Mouse (Mus musculus) left cerebral cortex, adult 11 months (tissue): ENCODE data around the gene Babam1.

Source experiments
- DNase-seq: peaks from one replicate; pipeline ENCODE4 v3.0.0; 2022; ENCODE audit warnings: low spot score

Babam1 gene

DNA sequence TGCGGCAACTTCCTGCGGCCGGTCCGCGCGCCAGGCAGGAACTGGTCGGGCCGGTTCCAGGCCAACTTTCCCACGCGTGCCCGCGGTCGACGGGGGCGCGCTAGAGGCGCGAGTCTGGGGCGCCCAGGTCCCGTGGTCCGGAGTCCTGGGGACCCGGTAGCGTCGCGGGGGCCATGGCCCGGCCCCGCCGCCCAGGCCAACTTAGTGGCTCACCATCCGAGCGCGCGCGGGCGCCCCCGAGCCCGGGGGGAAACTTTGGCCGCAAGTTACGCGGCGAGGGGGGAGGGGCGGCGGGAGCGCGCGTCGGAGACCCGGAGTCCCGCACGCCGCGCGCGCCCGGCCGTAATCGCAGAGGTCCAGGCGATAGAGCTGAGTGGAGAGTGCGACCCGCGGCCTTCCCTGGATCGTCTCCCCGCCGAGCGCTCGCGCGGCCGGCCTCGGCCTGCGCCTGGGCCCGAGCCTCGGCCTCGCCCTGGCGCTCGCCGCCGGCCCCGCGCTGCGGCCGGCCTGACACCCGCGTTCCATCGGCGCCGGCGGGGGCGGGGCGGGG, 15.2 kb upstream of the Babam1 start, which contains the start of gene Nr2f6:
Nr2f6 (minus strand) TSS at position 540 of the 550 bp plus-strand sequence.
- no peak for DNase-seq

DNA sequence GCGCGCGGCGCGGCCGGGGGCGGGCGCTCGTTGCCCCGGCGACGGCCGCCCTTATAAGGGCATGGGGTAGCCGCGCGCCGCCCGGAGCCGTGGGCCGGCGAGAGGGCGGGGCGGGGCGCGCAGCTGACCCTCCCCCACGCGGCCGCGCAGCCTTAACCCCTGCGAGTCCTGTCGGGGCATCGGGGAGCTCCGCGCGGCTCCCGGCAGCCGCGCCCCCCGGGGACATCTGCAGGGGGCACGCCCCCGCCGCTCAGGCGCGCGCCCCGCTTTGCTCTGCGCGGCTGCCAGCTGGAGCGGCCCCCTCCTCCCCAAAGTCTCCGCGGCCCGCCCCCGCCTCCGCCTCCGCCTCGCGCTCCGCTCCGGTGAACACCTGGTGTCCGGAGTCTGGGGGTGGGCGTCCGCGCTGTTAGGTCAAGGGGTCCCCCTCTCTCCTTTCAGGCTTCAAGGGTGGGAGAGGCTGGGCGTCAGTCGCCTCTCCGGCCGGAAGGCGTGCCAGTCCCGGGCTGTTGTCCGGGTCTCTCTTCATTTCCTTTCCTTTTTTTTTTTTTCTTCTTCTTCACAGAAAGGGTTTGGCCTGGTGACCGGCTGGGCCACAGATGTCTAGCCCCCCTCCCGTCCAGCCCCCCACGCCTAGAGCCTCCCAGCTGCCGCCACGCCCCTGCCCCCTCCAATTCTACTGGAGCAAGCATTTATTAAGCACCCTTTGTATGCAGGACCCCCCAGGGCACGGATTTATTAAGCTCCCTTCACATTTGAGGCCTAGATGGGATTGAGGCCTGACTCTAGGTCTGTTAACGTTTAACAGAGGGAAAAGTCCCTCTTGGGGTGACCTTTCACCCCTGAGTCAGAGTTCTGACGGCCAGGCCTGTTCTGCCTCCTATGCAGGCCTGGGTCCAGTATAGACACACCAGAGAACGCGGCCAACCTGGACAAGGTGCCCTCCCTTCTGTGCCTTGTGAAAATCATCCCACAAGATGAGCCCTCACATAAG, 14.4 kb upstream of the Babam1 start:
- peak; percentile 74 for DNase-seq

DNA sequence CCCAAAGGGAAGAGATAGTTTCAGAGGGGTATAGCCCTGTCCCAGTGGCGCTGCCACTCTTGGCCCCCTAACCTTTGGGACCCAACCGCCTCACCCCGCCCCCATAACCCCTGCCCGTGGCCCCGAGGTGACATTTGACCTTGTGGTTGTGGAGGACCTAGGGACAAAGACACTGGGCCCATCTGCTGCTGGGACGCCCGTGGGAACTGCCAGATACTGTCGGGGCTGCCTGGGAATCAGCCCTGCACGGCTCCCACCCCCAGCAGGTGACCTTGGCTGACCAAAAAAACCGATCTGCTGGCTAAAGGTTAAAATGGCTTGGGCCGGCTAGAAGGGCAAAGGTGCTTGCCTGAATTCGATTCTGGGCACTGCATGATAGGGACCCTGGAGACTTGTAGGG, 13.3 kb upstream of the Babam1 start:
- no peak for DNase-seq

DNA sequence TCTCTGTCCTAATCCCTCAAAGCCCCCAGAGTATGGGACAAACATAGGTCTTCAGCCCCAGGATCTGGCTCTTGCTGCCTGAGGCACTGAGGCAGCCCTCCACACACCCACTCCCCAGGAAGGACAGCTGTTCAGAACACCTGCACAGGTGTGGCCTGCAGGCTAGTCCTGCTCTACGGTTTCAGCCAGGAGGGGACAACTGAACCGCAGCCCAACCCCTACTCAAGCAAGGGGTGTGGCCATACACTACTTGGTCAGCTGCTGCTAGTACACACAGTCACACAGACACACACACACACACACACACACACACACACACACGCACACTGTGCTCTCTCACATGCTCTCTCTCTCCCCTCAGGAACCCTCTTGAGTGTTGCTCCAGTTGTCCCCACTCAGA, 12.8 kb upstream of the Babam1 start:
- DNase-seq: no peak

DNA sequence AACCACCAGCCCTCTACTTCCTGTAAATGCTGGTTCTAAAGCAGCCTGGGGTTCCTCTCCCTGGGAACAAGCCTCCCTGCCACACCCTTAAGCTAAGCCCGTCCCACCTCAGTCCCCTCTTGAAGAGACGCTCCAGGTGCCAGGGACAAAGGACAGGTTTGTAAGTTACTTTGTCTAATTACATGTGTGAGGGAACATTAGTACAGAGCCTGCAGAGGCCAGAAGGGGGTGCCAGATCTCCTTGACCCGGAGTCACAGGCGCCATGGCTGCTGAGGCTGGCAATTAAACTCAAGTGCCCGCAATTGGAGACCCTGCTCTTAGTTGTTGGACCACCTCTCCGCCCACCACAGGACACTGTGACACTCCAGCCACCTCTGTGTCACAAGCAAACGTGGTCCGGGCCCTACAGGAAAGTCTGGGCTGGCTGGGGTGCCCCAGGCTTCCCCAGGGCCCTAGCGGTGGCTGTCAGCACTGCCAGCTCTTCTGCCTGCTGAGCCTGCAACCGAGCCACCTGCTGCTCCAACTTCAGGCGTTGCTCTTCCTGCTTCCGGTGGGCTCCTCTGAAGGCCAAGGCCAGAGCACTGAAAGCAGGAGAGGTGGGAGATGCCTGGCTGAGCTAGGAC, 11.3 kb upstream of the Babam1 start:
- no peak for DNase-seq

DNA sequence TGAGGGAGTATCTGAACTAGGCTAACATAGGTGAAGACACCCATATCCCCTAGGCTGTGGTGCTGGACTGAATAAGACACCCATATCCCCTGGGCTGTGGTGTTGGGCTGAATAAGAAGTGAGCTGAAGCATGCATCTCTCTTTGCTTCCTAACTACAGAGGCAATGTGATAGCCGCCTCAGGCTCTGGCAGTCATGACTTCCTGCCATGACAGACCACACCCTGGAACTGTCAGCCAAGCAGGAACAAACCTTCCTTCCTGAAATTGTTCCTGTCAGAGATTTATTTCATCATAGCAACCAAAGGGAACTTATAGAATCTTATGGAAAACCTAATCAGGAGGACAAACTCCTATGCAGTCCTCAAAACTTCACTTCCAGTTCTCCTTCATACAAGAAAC, 8.4 kb upstream of the Babam1 start:
- no peak for DNase-seq

DNA sequence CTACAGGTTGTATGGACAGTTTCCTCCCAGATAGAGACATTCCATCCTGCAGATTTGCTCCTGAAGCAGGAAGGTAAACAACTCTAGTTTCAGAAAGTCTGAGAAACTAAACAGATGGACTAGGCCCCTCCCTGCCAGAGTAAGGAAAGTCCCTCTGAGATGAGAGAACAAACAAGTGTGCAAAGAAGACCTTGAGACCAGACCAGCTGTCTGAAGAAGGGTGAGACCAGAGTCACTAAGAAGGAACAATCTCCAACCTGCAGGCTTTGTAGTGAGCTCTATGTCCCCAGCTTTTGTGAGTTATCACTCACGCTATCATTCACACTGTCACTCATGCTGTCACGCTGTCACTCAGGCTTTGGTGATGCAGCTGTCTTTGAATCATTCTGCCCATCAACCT, 5.0 kb upstream of the Babam1 start:
- no peak for DNase-seq

DNA sequence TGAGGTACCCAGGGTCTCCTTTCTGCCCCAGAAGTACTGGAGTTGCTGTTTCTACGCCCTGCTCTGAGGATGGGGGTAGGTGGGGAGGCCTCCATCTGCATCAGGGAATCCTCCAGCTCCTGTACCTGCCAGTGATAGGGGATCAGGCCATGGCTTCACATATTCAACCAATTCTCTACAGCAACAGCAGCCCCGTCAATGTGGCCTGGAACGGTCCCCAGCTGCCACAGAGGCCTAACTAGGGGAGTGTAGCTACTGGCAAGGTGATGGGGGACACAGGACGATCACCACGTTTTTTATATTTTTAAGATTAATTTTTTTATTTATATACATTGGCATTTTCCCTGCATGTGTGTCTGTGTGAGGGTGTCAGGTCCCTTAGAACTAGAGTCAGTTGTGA, 4.3 kb upstream of the Babam1 start:
- no peak for DNase-seq

DNA sequence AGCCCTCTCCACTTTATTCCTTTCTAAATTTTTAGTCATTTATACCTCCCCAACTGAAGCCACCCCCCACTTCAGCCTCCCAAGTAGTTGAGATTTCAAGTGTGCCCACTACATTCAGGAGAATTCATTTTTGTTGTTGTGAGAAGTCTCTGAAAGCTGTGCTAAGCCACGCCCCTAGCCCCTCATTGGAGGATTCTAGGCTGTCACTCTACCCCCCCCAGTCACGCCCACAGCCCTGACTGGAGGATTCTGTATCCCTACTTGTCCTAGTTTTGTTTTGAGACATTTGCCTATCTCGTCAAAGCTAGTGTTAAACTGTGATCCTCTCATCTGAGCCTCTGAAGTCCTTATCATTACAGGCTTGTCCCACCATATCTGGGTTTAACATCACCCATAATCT, 3.8 kb upstream of the Babam1 start:
- no peak for DNase-seq

DNA sequence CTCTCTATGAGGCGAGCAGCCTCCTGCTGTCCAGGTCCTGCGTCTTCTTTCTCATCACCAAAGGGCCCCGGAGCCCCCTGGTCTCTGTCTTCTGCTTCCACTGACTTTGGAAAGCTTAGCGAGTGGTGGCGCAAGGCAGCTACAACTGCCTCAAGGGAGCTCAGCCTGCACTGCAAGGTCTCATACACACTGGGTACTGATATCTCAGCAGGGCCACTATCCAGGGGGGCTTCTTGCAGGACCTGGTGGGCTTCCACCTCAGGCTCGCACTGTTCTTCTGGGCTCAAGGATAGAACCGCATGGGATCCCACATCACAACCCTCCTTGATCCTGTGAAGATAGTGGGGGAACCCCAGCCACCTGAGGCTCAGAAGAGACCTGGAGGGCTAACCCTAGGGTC, 2.2 kb upstream of the Babam1 start:
- DNase-seq: no peak

DNA sequence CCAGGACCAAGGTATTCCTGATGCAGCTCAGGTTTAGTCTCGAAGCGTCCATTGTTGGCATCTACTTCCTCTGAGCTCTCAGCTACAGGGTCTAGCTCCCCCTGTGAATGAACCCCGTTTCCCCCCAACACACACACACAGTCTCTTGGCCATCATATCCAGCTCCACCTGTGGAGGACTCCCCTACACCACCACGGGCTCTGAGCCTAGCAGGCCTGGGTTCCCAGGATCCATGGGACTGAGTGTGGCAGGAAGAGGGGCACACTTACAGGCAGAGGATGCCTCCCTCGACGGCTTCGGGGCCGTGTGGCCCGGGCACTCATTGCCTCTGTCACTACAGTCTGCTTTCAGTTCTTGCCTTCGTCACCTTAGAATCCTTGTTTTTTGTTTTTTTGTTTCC, 1.6 kb upstream of the Babam1 start:
- no peak for DNase-seq

DNA sequence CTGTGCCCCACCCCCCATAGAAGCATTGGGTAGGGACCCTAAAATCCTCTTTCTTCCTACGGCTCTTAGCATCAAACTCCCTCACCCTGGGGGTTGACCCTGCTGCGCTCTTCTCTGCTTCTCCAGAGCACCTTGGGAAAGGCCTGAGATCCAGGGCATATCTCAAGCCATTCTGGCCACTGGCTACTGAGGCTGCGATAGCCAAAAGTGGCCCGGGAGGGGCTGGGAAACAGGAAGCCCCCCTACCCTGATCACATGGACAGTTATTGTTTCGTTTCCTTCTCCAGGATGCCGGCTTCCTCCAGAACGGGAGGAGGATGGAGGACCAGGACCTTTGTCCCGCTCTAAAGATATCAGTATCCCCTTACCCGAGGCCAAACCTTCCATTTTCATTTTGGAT, 1.0 kb upstream of the Babam1 start, which contains the start of gene Ushbp1:
Ushbp1 (minus strand) TSS at position 174 of the 400 bp plus-strand sequence.
- no peak for DNase-seq

DNA sequence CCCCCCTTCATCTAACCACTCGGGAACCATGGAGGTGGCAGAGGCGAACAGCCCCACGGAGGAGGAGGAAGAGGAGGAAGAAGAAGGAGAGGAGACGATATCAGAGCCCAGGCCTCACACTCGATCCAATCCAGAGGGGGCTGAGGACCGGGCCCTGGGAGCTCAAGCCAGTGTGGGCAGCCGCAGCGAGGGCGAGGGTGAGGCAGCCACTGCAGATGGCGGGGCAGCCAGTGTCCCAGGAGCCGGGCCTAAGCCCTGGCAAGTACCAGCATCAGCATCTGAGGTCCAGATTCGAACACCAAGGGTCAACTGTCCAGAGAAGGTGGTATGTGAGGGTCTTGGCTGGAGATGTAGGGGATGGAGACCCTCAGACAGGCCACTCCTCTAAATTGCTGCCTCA, 1.0 kb downstream of the Babam1 start:
- DNase-seq: no peak

DNA sequence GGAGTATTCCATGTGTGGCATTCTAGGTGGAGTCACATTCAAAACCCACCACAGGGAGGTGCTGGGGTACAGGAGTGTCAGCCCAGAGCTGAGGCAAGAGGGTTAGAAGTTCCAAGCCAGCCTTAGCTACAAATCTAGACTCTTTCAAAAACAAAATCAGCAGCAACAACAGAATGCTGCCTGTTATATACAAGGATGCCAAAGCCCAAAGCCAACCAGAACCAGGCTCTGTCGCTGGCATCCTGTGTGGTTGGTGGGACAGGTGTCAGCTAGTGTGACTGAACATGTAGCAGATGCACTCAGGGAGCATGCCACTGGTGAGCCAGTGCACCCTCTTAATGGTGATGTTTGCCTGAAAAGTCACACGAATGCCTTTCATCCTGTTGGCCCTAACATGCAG, 4.2 kb downstream of the Babam1 start:
- DNase-seq: no peak

DNA sequence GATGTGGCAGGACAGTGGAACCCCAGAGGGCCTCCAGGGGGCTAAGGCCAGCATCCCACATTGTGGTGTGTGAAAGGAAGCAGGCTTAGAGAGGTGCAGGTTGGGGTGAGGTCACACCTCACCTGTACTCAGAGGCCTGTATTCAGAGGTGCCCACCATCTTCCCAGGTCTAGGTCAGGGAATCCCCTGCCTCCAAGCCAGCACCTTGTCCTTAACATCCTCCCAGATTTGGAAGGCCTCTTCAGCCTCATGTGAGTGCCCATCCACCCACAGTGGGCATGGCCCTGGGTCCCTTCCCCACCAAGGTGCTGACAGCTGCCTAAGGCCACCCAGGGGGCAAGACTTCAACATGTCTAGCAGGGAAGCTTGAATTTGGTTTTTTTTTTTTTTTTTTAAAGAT, 4.8 kb downstream of the Babam1 start:
- DNase-seq: no peak

DNA sequence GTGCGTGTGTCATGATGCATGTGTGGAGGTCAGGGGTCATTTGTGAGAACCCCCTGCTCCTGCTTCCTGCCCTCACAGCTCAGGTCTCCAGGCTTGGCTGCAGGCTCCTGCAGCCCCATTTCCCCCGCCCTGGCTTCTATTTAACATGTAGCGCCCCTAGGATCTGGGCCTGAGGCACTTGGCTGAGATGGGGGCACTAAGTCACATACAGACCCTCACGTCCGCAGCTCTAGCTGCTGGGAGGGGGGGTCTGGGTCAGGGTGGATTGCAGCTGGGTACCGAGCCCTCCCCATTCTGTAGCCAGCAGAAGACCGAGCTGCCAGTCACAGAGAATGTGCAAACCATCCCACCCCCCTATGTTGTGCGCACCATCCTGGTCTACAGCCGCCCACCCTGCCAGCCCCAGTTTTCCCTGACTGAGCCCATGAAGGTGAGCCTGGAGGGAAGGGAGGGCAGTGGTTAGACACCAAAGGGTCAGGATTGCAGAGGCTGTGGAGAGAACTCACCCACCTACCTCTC, 5.8 kb downstream of the Babam1 start:
- no peak for DNase-seq

DNA sequence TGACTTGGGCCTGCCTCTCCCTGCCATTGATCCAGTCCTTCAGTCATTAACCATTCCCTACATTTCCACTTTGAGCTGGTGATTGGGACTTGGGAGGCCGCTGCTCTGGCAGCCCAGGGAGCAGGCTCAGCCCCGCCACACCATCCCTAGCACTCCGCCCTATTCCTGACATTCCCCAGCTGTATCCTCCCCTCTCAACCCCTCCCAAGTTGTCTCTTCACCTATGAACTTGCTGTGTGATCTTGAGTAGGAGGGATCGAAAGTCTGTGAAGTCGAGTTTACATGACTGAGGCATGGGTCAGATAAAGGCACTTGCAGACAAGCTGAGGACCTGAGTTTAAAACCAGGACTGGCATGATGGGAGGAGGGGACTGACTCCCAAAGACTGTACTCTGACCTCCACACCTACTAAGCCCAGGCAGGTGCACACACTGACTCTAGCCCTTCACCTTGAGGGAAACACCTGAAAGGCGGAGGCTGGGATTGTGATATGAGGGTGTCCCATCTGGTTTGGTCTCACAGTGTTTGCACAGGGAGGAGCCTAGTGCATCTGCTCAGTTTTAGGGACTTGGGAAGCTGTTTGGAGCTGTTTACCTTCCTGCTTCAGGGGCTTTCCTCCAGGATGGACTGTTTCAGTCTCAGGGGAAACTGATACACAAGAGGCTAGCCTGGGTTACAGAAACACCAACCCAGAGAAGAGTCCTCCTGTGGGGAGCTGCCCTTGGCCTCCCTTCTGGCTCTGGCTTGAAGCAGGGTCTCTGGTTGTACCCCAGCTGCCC, 6.6 kb downstream of the Babam1 start:
- DNase-seq: no peak

DNA sequence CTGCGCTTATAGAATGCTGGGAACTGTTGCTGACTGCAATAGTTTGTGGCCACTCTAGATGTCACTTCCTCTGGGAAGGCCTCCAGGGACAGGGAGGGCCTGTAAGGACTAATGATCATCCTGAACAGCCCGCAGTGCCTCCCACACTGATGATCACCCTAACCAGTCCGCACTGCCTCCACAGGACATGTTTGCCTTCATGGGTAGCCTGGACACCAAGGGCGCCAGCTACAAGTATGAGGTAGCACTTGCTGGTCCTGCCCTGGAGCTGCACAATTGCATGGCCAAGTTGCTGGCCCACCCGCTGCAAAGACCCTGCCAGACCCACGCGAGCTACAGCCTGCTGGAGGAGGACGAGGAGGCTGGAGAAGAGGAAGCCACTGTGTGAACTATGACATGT, 7.3 kb downstream of the Babam1 start:
- DNase-seq: no peak

DNA sequence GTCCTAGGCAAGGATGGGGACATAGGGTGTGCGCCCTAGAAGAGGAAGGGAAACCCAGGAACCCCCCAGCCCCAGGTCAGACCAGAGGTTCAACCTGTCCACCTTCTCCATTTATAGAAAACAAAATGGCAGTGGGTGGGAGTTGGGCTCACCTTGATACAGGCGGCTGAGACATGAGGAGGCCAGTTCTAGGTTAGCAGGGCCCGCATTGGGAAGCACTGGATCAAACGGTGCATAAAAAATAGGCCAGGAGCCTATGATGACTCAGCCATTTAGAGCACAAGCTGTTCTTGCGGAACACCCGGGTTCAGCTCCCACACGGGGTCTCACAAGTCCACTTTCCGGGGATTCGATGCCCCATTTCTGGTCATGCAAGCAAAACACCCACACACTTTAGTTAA, 8.3 kb downstream of the Babam1 start:
- DNase-seq: no peak

DNA sequence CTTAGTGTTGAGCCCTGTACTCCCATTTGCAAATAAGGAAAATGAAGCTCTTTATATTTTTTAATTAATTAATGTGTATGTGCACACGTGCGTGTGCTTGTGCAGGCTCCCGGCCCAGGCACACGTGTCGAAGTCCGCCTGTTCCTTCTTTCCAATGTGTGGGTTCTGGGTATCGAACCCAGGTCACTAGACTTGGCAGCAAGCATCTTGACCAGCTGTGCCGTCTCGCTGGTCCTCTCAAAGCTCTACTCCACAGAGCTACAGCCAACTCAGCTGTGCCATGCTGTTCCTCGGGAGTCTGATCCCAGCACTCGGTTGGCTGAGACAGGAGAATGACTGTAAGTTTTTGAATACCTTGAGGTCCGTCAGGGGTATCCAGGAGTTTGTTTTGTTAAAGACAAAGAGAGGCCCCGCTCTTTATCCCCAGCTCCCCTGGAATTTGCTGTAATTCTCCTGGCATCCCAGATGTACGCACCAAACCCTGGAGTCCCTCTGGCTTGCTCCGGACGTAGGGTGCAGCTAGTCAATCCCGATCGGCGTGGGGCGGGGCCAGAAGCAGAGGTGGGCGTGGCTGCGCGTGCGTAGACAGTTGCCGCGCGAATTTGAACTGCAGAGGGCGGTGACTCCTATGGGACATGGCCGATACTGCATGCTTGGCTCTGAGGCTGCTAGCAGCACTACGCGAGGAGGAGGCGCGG, 8.9 kb downstream of the Babam1 start, which contains the start of gene Ankle1:
Ankle1 (plus strand) TSS at position 610 of the 698 bp plus-strand sequence.
- DNase-seq: peak; percentile 88
